Mouse (Mus musculus) megakaryocyte, embryonic 14.5 days (primary cell): ENCODE data around the gene Dcp1b.

Experiments
- FLI1 ChIP-seq: IDR thresholded peaks from 2 replicates; pipeline ENCODE4 v1.6.1; 2012; ENCODE audit warnings: low read length, inconsistent platforms, mixed read lengths
- GATA1 ChIP-seq: IDR thresholded peaks from 3 replicates; pipeline ENCODE4 v1.6.1; 2012; ENCODE audit warnings: mixed read lengths, low read length, inconsistent platforms, borderline replicate concordance

GRCm38 (mm10) chr6:119175078-119175853, at the start of gene Dcp1b:
- TF ChIP-seq GATA1: no peak
- peak; percentile 25; the same call in 1 of the 2 replicates for TF ChIP-seq FLI1
